Mouse (Mus musculus) gonadal fat pad, adult 2 months (tissue): Measurements from ENCODE around the gene Siah2. TPM values are rescaled to one million over a fixed set of nuclear protein-coding genes. Genes with fewer than 3 reads are reported as not detected.

Experiments used
- DNase-seq: peaks from one replicate; pipeline ENCODE4 v3.0.0-alpha.2; 2012; ENCODE audit warnings: low read depth
- polyA plus RNA-seq: library from polyadenylated mRNA; depleted of rRNA; stranded (reverse); fragments of >200 nt; gene quantifications from 2 replicates; pipeline ENCODE4 v1.2.3, GENCODE M21; 2012

Gene Siah2
- polyA plus RNA-seq, 1 experiment: 11.3 TPM

- peak; percentile 75 for DNase-seq
These were observed 3.3 kb upstream of the Siah2 start for GRCm38 (mm10) chr3:58695507-58695906.

DNA sequence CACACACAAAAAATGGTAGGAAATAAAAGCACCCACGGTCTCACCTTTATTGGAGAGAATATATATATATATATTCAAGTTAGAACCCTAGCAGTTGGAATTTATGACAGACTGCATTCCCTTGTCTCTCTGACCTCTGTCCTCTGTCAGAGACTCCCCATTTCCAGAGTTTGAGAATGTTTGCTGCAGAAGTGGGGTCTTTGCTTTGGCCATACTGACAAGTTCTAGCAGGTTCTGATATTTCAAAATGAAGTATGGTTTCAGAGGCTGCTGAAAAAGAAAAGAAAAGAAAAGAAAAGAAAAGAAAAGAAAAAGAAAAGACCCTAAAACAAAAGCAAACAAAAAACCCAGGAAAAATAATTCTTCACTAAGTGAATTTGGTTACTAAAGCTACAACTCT, 2.8 kb upstream of the Siah2 start:
- DNase-seq: no peak

GRCm38 (mm10) chr3:58693331-58693730, 1.1 kb upstream of the Siah2 start:
- DNase-seq: no peak

DNA sequence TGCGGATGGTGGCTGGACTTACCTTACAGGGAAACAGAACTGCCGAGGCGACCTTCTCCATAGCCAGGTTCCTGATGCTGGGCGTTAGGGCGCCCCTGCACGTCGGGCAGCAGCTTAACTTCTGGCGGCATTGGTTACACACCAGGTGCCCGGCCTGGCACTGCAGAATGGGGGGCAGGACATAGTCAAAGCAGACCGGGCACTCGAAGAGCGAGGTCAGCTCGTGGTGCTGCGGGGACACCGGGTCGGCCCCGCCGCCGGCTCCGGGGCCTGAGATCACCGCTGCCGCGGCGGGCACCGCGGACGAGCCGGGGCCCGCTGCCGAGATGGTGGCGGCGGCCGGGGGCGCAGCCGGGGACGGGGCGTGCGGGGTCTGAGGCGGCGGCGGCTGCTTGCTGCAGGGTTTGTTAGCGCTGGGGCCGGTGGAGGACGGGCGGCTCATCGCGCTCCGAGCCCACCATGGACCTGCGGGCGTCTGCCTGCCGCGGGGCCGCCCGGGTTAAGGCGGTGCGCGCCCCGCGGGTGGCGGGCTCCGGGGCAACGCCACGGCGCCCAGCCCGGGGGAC, 743 bp downstream of the Siah2 start:
- no peak for DNase-seq

GRCm38 (mm10) chr3:58690619-58691373, 1.4 kb downstream of the Siah2 start:
- DNase-seq: no peak

GRCm38 (mm10) chr3:58689721-58690120, 2.5 kb downstream of the Siah2 start:
- no peak for DNase-seq

DNA sequence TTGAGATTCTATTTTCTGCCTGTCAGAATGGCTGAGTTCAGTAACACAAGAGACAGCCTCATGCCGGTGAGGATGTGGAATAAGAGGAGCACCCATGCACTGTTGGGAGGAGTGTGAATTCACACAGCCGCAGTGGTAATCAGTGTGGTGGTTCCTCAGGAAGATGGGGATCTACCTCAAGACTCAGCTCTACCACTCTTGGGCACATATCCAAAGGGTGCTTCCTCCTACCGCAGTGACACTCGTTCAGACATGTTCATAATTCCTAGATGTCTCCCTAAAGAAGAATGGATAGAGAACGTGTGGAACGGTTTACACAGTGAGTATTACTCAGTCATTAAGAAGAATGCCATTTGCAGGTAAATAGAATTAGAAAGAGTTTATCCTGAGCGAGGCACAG, 3.1 kb downstream of the Siah2 start:
- DNase-seq: no peak

DNA sequence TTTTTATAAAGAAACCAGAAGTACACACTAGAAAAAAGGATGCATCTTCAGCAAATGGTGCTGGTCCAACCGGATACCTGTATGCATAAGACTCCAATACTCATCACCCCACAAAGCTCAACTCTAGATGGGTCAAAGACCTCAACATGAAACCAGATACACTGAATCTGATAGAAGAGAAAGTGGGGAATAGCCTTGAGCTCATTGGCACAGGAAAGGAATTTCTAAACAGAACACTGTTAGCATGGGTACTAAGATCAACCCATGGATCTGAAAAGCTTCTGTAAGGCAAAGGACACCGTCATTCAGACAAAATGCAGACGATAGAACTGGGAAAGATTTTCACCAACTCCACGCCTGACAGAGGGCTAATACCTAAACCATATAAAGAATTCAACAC, 3.6 kb downstream of the Siah2 start:
- no peak for DNase-seq

DNA sequence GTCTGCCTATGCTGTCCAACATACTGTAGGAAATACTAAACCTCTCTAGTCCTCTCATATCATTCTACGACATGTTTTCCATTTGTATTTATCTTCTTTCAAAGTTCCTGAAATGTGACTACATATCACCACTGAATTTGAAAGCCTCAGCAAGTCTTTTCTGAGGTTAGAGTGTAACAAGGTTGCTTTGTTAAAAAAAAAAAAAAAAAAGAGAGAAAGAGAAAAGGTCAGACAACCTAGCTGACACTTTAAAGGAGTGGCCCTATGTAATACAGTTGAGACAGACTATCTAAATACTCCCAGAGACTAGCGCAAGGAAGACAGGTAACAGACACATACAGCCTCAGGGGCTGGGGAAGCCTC, 5.3 kb downstream of the Siah2 start:
- DNase-seq: no peak

GRCm38 (mm10) chr3:58686206-58686921, 5.8 kb downstream of the Siah2 start:
- no peak for DNase-seq

DNA sequence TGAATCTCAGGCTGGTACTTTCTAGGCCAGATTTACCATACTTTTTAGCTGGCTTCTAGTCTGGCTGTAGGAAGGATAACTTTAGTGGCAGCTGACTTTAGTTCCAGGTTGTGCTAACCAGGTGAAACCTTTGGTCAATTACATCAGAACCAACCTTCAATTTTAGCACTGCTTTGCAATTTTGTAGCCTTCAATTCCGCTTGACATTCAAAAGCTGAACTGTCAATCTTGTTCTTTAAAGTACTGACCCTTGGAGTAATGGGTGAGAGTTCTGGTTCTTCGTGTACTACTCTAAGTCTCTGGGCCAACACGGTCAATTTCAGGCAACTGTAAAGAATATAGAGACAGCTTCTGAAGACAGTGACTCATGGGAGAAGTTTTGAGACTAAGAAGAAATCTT, 6.8 kb downstream of the Siah2 start:
- DNase-seq: no peak

- DNase-seq: no peak
These were observed 8.9 kb downstream of the Siah2 start for GRCm38 (mm10) chr3:58683346-58683745.

DNA sequence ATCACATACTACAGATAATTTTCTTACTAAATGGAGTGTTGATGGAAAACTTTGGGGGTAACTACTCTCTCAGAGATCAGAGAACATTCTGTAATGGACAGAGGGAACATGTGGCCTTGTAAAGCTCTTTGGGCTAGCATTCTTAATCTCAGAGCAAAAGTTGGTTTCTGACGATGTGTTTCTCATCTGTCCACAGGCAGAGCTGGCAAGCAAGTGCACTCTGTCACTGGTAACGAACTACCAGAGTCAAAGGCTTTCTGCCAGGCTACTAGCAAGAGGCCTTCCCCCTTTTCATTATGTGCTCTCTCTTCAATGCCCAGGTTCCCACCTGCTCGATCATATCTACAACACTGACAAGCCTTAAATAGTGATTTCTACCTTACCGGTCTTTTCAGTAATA, 9.9 kb downstream of the Siah2 start:
- no peak for DNase-seq

DNA sequence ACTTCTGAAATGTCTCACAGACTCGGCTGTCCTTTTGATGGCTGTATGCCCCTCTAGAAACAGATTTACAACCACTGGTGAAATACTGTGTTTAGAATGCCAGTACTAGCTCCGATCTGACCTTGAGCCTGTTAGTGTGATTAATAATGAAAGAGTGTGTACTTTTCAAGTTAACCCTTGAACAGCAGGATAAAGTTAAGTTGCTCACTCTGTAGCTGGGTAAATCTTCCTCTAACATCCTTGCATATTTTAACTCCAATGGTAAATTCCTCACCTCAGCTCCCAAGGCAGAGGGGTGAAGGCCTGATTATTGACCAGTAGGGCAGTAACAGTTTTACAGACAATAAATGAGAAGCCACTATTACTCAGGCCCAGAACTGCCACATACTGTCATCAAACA, 10.4 kb downstream of the Siah2 start:
- no peak for DNase-seq

GRCm38 (mm10) chr3:58680943-58681637, 11.1 kb downstream of the Siah2 start:
- DNase-seq: no peak

GRCm38 (mm10) chr3:58679996-58680395, 12.2 kb downstream of the Siah2 start:
- DNase-seq: no peak

GRCm38 (mm10) chr3:58678905-58679304, 13.3 kb downstream of the Siah2 start:
- DNase-seq: no peak

GRCm38 (mm10) chr3:58678384-58678783, 13.8 kb downstream of the Siah2 start:
- no peak for DNase-seq

DNA sequence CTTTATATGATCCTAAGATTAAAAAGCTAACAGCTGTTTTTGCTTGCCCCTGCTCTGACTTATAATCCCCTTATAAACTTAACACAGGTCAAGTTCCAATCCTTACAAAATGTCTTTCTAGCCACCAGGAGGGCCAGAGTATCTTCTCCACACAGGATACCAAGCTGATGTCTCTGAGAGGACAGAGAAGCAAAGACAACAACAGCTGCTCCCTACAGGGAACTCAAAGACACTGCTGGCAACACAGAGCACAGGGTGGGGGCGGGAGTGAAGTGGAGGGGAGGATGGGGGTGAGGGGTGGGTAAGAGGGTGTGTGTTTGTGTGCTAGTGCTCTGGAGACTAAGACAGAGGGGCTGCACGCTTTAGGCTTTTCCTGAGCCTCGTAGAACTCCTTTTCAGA, 14.6 kb downstream of the Siah2 start:
- no peak for DNase-seq

DNA sequence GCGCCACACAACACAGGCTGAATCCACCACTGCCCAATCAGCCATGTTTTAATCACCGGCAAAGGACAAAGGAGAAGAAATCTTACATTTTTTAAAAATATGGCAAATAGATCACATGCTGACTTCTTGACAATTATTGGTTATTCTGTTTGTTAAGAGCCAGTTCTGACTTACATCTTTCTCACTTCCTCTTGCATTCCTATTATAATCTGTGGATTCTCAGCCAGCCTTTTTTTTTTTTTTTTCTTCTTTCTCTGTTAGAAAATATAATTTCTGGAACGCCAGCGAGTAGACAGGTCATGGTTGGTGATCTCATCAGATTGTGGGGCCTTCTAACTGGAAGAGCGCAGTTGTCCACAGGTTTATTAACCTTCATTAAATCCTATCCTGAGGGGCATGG, 18.9 kb downstream of the Siah2 start:
- DNase-seq: no peak

DNA sequence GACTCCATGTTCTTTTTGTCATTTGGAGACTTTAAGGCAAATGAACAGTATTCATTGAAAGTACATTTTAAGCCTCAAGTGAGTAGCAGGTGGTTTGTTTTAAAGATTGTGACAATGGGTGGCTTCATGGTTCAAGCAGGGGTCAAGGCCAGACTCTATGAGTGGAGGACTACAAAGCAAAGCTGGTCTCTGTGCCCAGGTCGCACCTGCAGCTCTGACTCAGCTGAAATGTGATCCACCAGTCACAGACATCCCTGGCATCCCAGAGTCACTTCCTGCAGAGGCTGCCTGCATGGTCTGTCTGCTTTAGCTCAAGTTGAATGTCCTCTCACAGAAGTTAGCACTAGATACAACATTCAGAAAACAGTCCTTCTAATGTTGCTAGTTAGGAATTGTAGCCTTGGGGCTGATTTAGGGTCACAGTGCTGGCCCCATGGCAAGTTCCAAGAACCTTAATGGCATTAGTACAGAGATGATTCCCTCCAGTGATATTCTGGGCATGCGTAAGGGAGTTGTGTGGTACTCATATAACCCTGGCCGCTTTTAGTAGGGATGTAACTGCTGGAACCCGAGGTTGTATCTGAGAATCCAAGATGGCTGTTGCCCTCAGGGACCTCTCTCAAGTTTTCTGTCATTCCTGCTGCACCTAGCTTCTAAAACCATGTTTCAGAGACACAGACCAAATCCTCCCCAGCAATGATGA, 19.6 kb downstream of the Siah2 start:
- DNase-seq: no peak
